ENCODE assay signal across 8 mouse cellular contexts in the genomic region with DNA sequence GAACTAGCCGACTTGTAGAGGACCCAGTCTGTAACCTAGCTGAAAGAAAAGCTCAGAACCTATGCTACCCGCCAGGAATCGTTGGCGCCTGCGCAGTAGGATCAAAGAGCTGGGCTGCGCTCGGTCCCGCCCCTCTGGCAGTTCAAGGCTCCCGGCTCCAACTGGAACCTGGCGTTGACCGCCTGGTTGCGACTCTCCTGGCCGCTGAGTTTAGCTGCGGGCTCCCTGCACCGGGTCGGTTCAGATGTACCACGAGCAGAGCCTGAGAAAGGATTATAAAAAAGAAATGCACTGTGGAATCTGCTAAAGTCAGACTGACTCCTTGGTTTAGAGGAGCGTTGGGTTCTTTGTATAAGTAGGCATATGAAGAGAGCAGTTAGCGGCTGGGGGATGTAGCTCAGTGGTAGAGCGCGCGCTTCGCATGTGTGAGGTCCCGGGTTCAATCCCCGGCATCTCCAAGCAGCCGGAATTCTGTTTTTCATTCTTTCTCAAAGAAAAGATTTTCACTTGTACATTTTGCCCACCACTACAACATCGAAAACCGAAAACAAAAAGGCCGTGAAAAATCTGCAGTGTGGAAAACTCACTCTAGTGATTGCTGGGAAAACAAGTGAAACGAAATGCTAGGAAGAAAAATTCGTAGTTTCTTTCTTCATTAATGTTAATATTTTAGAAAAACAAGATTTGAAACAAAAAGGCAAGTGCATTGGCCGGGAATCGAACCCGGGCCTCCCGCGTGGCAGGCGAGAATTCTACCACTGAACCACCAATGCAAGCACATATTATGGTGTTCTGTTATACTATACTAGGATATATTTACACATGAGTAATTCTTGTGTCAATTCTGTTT. TPM values are rescaled to one million over a fixed set of nuclear protein-coding genes. Genes with fewer than 3 reads are reported as not detected.
DNase-seq lines count a peak whose midpoint lies in the region; ATAC-seq and TF ChIP-seq lines count a peak whose summit lies in the region.

No protein-coding gene starts in this region.

- no peaks in the 10 kb centered on the region for H3K27me3 ChIP-seq in forebrain, embryonic 16.5 days (replicated peaks; ENCODE audit: control insufficient read depth, insufficient read depth, low read length)
- no peaks in the 10 kb centered on the region for H3K27me3 ChIP-seq in lung, embryonic 14.5 days (ENCODE audit: insufficient read depth, low read length)
- H3K27me3 ChIP-seq in thymus, adult 2 months (ENCODE audit: control insufficient read depth, insufficient read depth, low read length): no peaks in the 10 kb centered on the region

- TF ChIP-seq CTCF in layer of hippocampus, adult 2 months (conservative IDR thresholded peaks at IDR 0.05): no peak
- no peak for TF ChIP-seq CTCF in lung, embryonic 14.5 days (IDR thresholded peaks at IDR 0.05; ENCODE audit: low read depth)
- TF ChIP-seq CTCF in olfactory bulb, adult 2 months (IDR thresholded peaks at IDR 0.05; ENCODE audit: insufficient read depth, low read depth, low read length): no peak
- TF ChIP-seq CTCF in thymus, adult 2 months (IDR thresholded peaks at IDR 0.05; ENCODE audit: borderline replicate concordance, control insufficient read depth, extremely low read depth, insufficient read depth, low read length, poor library complexity): 0 out of 2 replicates have a peak, but pooled peaks have one; percentile 33

- TF ChIP-seq POLR2A in olfactory bulb, adult 2 months (IDR thresholded peaks at IDR 0.05; ENCODE audit: insufficient read depth, low read depth, low read length): no peak
- TF ChIP-seq POLR2A in thymus, adult 2 months (IDR thresholded peaks at IDR 0.05; ENCODE audit: control insufficient read depth, extremely low read depth, insufficient read depth, low read length, poor library complexity): no peak

- H3K4me1 ChIP-seq in ES-E14 (ENCODE audit: control insufficient read depth in 2 of 2, insufficient read depth in 2 of 2, low read length in 2 of 2, poor library complexity in 1 of 2): 0 out of 4 replicates have a peak, but pooled peaks cover 0 to 3% of the 10 kb centered on the region in 2 experiments
- no peaks in the 10 kb centered on the region; the same call in 1 of the 2 replicates for H3K4me1 ChIP-seq in forebrain, embryonic 16.5 days (replicated peaks; ENCODE audit: control insufficient read depth, insufficient read depth, low read length)
- no peaks in the 10 kb centered on the region for H3K4me1 ChIP-seq in lung, embryonic 14.5 days (ENCODE audit: insufficient read depth)
- peaks cover 2% of the 10 kb centered on the region; the same call in 1 of the 2 replicates for H3K4me1 ChIP-seq in olfactory bulb, adult 2 months (ENCODE audit: control insufficient read depth, insufficient read depth, low read length)
- no peaks in the 10 kb centered on the region; the same call in 1 of the 2 replicates for H3K4me1 ChIP-seq in thymus, adult 2 months (replicated peaks; ENCODE audit: control insufficient read depth, insufficient read depth, low read length)

- peak; percentile 98 for ATAC-seq in forebrain, embryonic 16.5 days
- ATAC-seq in lung, embryonic 14.5 days (ENCODE audit: insufficient read depth): peak; percentile 98

- in situ Hi-C loops in ES-E14 (cut with MboI; ENCODE audit: low sequenced_read_pairs in 2 of 2, unreplicated experiment in 2 of 2): no loop called here

- intact Hi-C loops in heart, postnatal 36 days (cut with DNase I): loop anchor here (2.0 kb wide), 2 partner anchors 57 kb away; partner anchors contain the start of gene Nr4a2

- peak overlapping the region; percentile 47 for H3K4me2 ChIP-seq in forebrain, embryonic 16.5 days (ENCODE audit: low read length)
- peak overlapping the region; percentile 61 for H3K4me2 ChIP-seq in lung, embryonic 14.5 days

- under 1% methylated on average over 37 of the region's 37 CpGs for WGBS in forebrain, embryonic 16.5 days
- WGBS in lung, embryonic 14.5 days: under 1% methylated on average over 37 of the region's 37 CpGs
- WGBS in olfactory bulb, adult 2 months: under 1% methylated on average over 37 of the region's 37 CpGs
- WGBS in thymus, adult 2 months: under 1% methylated on average over 37 of the region's 37 CpGs

- peak overlapping the region; percentile 93 for H3K9ac ChIP-seq in ES-E14 (ENCODE audit: insufficient read depth, low read depth, low read length, poor library complexity, severe bottlenecking)
- H3K9ac ChIP-seq in forebrain, embryonic 16.5 days (replicated peaks; ENCODE audit: low read depth, low read length): peak overlapping the region; percentile 74
- H3K9ac ChIP-seq in lung, embryonic 14.5 days: peak overlapping the region; percentile 57

- DNase-seq in ES-E14 (ENCODE audit: low read depth, low spot score): peak; percentile 73
- DNase-seq in cerebellum, adult 11-12 months: peak; percentile 97
- DNase-seq in heart, postnatal 36 days: peak; percentile 95 to 98
- peak; percentile 94 for DNase-seq in layer of hippocampus, adult 2 months (ENCODE audit: low spot score in 2 of 2)
- peak; percentile 98 for DNase-seq in lung, embryonic 14.5 days
- peak; percentile 93 for DNase-seq in thymus, adult 2 months

- no peaks in the 10 kb centered on the region for H3K36me3 ChIP-seq in ES-E14 (ENCODE audit: control insufficient read depth, insufficient read depth, low read length, poor library complexity, severe bottlenecking)
- H3K36me3 ChIP-seq in forebrain, embryonic 16.5 days (ENCODE audit: control insufficient read depth, insufficient read depth): no peaks in the 10 kb centered on the region
- no peaks in the 10 kb centered on the region for H3K36me3 ChIP-seq in lung, embryonic 14.5 days (ENCODE audit: insufficient read depth)
- no peaks in the 10 kb centered on the region for H3K36me3 ChIP-seq in thymus, adult 2 months (ENCODE audit: control insufficient read depth, insufficient read depth, low read length)

- no peaks in the 10 kb centered on the region for H3K9me3 ChIP-seq in ES-E14 (ENCODE audit: control insufficient read depth, insufficient read depth, low read depth, low read length)
- H3K9me3 ChIP-seq in forebrain, embryonic 16.5 days (ENCODE audit: control insufficient read depth, low read length): no peaks in the 10 kb centered on the region
- no peaks in the 10 kb centered on the region for H3K9me3 ChIP-seq in lung, embryonic 14.5 days (ENCODE audit: low read depth, low read length)

- H3K27ac ChIP-seq in ES-E14 (ENCODE audit: insufficient read depth, low read depth, low read length, poor library complexity, severe bottlenecking): 0 out of 2 replicates have a peak overlapping the region, but pooled peaks have one; percentile 77
- peak overlapping the region; percentile 94 for H3K27ac ChIP-seq in forebrain, embryonic 16.5 days (ENCODE audit: low read length)
- H3K27ac ChIP-seq in layer of hippocampus, adult 2 months: peak overlapping the region; percentile 94
- peak overlapping the region; percentile 83 for H3K27ac ChIP-seq in lung, embryonic 14.5 days (ENCODE audit: low read depth)
- peak overlapping the region; percentile 77; the same call in 1 of the 2 replicates for H3K27ac ChIP-seq in olfactory bulb, adult 2 months (ENCODE audit: insufficient read depth, low read depth, low read length)
- peak overlapping the region; percentile 64 for H3K27ac ChIP-seq in thymus, adult 2 months (ENCODE audit: control insufficient read depth, insufficient read depth, low read length)

- H3K4me3 ChIP-seq in ES-E14 (ENCODE audit: insufficient read depth in 1 of 2, low read depth in 1 of 2, low read length in 2 of 2, poor library complexity in 1 of 2, severe bottlenecking in 1 of 2): peak overlapping the region; percentile 90 to 97
- peak overlapping the region; percentile 75 for H3K4me3 ChIP-seq in forebrain, embryonic 16.5 days (replicated peaks; ENCODE audit: low read length)
- H3K4me3 ChIP-seq in layer of hippocampus, adult 2 months: peak overlapping the region; percentile 94
- H3K4me3 ChIP-seq in lung, embryonic 14.5 days (ENCODE audit: low read depth, low read length): peak overlapping the region; percentile 49
- peak overlapping the region; percentile 96 for H3K4me3 ChIP-seq in olfactory bulb, adult 2 months (ENCODE audit: insufficient read depth, low read depth, low read length)
- H3K4me3 ChIP-seq in thymus, adult 2 months (ENCODE audit: control insufficient read depth, insufficient read depth, low read length): peak overlapping the region; percentile 80

TF ChIP-seq in ES-E14, 5 proteins besides CTCF, POLR2A, EP300 and RAD21:
- TF ChIP-seq HCFC1 (IDR thresholded peaks at IDR 0.05; ENCODE audit: borderline replicate concordance, insufficient read depth, low read length) (no peak), ZC3H11A (IDR thresholded peaks at IDR 0.05; ENCODE audit: borderline replicate concordance, low read depth, low read length) (no peak), ZNF384 (IDR thresholded peaks at IDR 0.05; ENCODE audit: low read depth, low read length) (no peak), MAFK (IDR thresholded peaks at IDR 0.05; ENCODE audit: insufficient read depth, low read depth, low read length) (peak; percentile 35), CHD2 (IDR thresholded peaks at IDR 0.05; ENCODE audit: low read depth, low read length) (no peak)

RNA-seq across cellular contexts. Expression of gene Gpd2, which starts 55.5 kb away (rescaled TPM):
- total RNA-seq in ES-E14 (2012; rRNA removed): 56.2 and 71.4 TPM in 2 replicates
- 28.5 and 31.2 TPM in 2 replicates for polyA plus RNA-seq in forebrain, embryonic 16.5 days (2015; fragmentation: Nextera tagmentation; extraction: Ambion mirVana)
- 10 to 100 TPM; 15.4 to 17.5 TPM for total RNA-seq in heart, postnatal 36 days (2021)
- 100 to 1,000 TPM; 122 to 138 TPM for total RNA-seq in layer of hippocampus, adult 2 months (2021)
- polyA plus RNA-seq in lung, embryonic 14.5 days (2014; fragmentation: Nextera tagmentation; extraction: Ambion mirVana): 16.3 and 17.8 TPM in 2 replicates
- not detected in 2 replicates for polyA plus RNA-seq in olfactory bulb, adult 2 months (2012; ENCODE audit: insufficient read depth, insufficient read length, low replicate concordance, missing spikeins)
- 10.0 and 14.6 TPM in 2 replicates for polyA plus RNA-seq in thymus, adult 2 months (2012; rRNA removed)

RNA-seq across cellular contexts. Expression of gene Nr4a2, which starts 58.1 kb away (rescaled TPM):
- total RNA-seq in ES-E14 (2012; rRNA removed): 0.45 and 0.48 TPM in 2 replicates
- 25.9 and 28.5 TPM in 2 replicates for polyA plus RNA-seq in forebrain, embryonic 16.5 days (2015; fragmentation: Nextera tagmentation; extraction: Ambion mirVana)
- total RNA-seq in heart, postnatal 36 days (2021): 1 to 10 TPM; 1.2 to 4.5 TPM
- 10 to 100 TPM; 52.5 to 55.0 TPM for total RNA-seq in layer of hippocampus, adult 2 months (2021)
- polyA plus RNA-seq in lung, embryonic 14.5 days (2014; fragmentation: Nextera tagmentation; extraction: Ambion mirVana): 5.1 and 5.9 TPM in 2 replicates
- not detected in 2 replicates for polyA plus RNA-seq in olfactory bulb, adult 2 months (2012; ENCODE audit: insufficient read depth, insufficient read length, low replicate concordance, missing spikeins)
- 1.7 and 2.0 TPM in 2 replicates for polyA plus RNA-seq in thymus, adult 2 months (2012; rRNA removed)

Comparison
In these comparisons a context has a peak if more than half of its experiments do, and no peak if none do; other contexts are left out.
1. Peak in every context shown above with its lines: DNase-seq, ATAC-seq, H3K4me3 ChIP-seq and H3K27ac ChIP-seq.